Mouse (Mus musculus) thymus, adult 2 months (tissue): Measurements from ENCODE around the gene Pds5a. TPM values are rescaled to one million over a fixed set of nuclear protein-coding genes. Genes with fewer than 3 reads are reported as not detected.
"Not testable (repeated sequence)": the region's sequence is repeated elsewhere in the genome, so short reads cannot be mapped to it uniquely, and the experiment has no call there.

Experiments
- DNase-seq: peaks from one replicate; pipeline ENCODE4 v3.0.0; 2021
- H3K27ac ChIP-seq: fragments of 200-500 bp; 2 replicates; pipeline ENCODE4 v1.5.1; 2012; ENCODE audit warnings: low read length, control low read depth; ENCODE audit not compliant: control insufficient read depth, insufficient read depth
- H3K27me3 ChIP-seq: fragments of 200-500 bp; 2 replicates; pipeline ENCODE4 v1.6.1; 2012; ENCODE audit warnings: mild to moderate bottlenecking, low read length, moderate library complexity, mixed read lengths; ENCODE audit not compliant: control insufficient read depth, insufficient read depth
- H3K36me3 ChIP-seq: fragments of 200-500 bp; 2 replicates; pipeline ENCODE4 v1.6.1; 2012; ENCODE audit warnings: mild to moderate bottlenecking, low read length, moderate library complexity; ENCODE audit not compliant: control insufficient read depth, insufficient read depth
- H3K4me1 ChIP-seq: fragments of 200-500 bp; replicated peaks from 2 replicates; pipeline ENCODE4 v1.6.1; 2012; ENCODE audit warnings: low read length; ENCODE audit not compliant: control insufficient read depth, insufficient read depth
- H3K4me3 ChIP-seq: fragments of 200-500 bp; 2 replicates; pipeline ENCODE4 v1.5.1; 2012; ENCODE audit warnings: mild to moderate bottlenecking, low read length, control low read depth, moderate library complexity; ENCODE audit not compliant: control insufficient read depth, insufficient read depth
- CTCF ChIP-seq: fragments of 200-500 bp; IDR thresholded peaks from 2 replicates; pipeline ENCODE4 v1.5.1; 2012; ENCODE audit warnings: mild to moderate bottlenecking, control low read depth, low read length, moderate library complexity, borderline replicate concordance; ENCODE audit not compliant: control insufficient read depth, poor library complexity, insufficient read depth; ENCODE audit errors: extremely low read depth
- POLR2A ChIP-seq: fragments of 200-500 bp; IDR thresholded peaks from 2 replicates; pipeline ENCODE4 v1.6.1; 2012; ENCODE audit warnings: mild to moderate bottlenecking, low read length, control low read depth, moderate library complexity; ENCODE audit not compliant: control insufficient read depth, poor library complexity, insufficient read depth; ENCODE audit errors: extremely low read depth
- WGBS: fragments of 180-500 bp; shearing (Covaris S2); methylation state at CpG from one replicate; pipeline ENCODE4 v1.1.7; 2018; 5-methylcytosine and 5-hydroxymethylcytosine counted together
- polyA plus RNA-seq: library from polyadenylated mRNA; depleted of rRNA; stranded (reverse); fragments of >200 nt; gene quantifications from 2 replicates; pipeline ENCODE4 v1.2.3, GENCODE M21; 2012

The Pds5a gene
- polyA plus RNA-seq, 1 experiment = 52.2 TPM

- peak; percentile 73 for DNase-seq
- peak overlapping the region; percentile 33; the same call in 1 of the 2 replicates for H3K27ac ChIP-seq
- H3K4me3 ChIP-seq = peak overlapping the region; percentile 92
- no peak for TF ChIP-seq POLR2A
- peak; percentile 18; the same call in 1 of the 2 replicates for TF ChIP-seq CTCF
- WGBS = under 1% methylated on average over 58 of the region's 58 CpGs
- no peaks in the 10 kb centered on the region for H3K27me3 ChIP-seq
- H3K4me1 ChIP-seq = peaks cover 11% of the 10 kb centered on the region
- H3K36me3 ChIP-seq = no peaks in the 10 kb centered on the region
These were observed 1.1 kb downstream of the Pds5a start for GRCm38 (mm10) chr5:65696821-65697485.

GRCm38 (mm10) chr5:65694076-65694475, 4.0 kb downstream of the Pds5a start:
- not testable (repeated sequence) for H3K36me3 ChIP-seq, H3K4me3 ChIP-seq, H3K27me3 ChIP-seq, H3K27ac ChIP-seq, DNase-seq
- WGBS = 77% methylated on average over 3 of the region's 3 CpGs
- peaks cover 13% of the 10 kb centered on the region for H3K4me1 ChIP-seq

- H3K27ac ChIP-seq = no peak overlapping the region
- H3K4me1 ChIP-seq = peaks cover 13% of the 10 kb centered on the region
- no peaks in the 10 kb centered on the region for H3K36me3 ChIP-seq
- no peak overlapping the region for H3K4me3 ChIP-seq
- no peak for TF ChIP-seq CTCF
- TF ChIP-seq POLR2A = no peak
- DNase-seq = no peak
- no peaks in the 10 kb centered on the region for H3K27me3 ChIP-seq
These were observed 5.1 kb downstream of the Pds5a start for GRCm38 (mm10) chr5:65693018-65693417.

GRCm38 (mm10) chr5:65688806-65689205, 9.3 kb downstream of the Pds5a start:
- H3K27me3 ChIP-seq = no peaks in the 10 kb centered on the region
- no peak for DNase-seq
- 33% methylated on average over 3 of the region's 3 CpGs for WGBS
- H3K4me3 ChIP-seq = no peak overlapping the region
- peaks cover 8% of the 10 kb centered on the region for H3K36me3 ChIP-seq
- TF ChIP-seq CTCF = no peak
- TF ChIP-seq POLR2A = no peak
- peaks cover 5% of the 10 kb centered on the region for H3K4me1 ChIP-seq
- H3K27ac ChIP-seq = no peak overlapping the region

GRCm38 (mm10) chr5:65686806-65687205, 11.3 kb downstream of the Pds5a start:
- WGBS = 93% methylated on average over 3 of the region's 3 CpGs
- H3K36me3 ChIP-seq = peaks cover 8% of the 10 kb centered on the region
- H3K27ac ChIP-seq = no peak overlapping the region
- DNase-seq = no peak
- H3K4me3 ChIP-seq = no peak overlapping the region
- TF ChIP-seq CTCF (no peak), POLR2A (no peak)
- no peaks in the 10 kb centered on the region for H3K27me3 ChIP-seq
- H3K4me1 ChIP-seq = peaks cover 5% of the 10 kb centered on the region

GRCm38 (mm10) chr5:65678826-65679225, 19.2 kb downstream of the Pds5a start:
- no peaks in the 10 kb centered on the region for H3K27me3 ChIP-seq

GRCm38 (mm10) chr5:65672162-65672561, 25.9 kb downstream of the Pds5a start:
- Histone ChIP-seq H3K27ac (no peak overlapping the region), H3K27me3 (no peaks in the 10 kb centered on the region), H3K36me3 (peaks cover 6% of the 10 kb centered on the region; the same call in 1 of the 2 replicates), H3K4me1 (0 out of 2 replicates have a peak, but pooled peaks cover 2% of the 10 kb centered on the region), H3K4me3 (no peak overlapping the region)
- no peak for TF ChIP-seq POLR2A
- TF ChIP-seq CTCF = no peak
- DNase-seq = no peak

More at GRCm38 (mm10) chr5:65678826-65679225, 19.2 kb downstream of the Pds5a start:
- Histone ChIP-seq H3K36me3 (peaks cover 9% of the 10 kb centered on the region; the same call in 1 of the 2 replicates), H3K4me1 (no peaks in the 10 kb centered on the region), H3K27ac (no peak overlapping the region), H3K4me3 (no peak overlapping the region)
- 98% methylated on average over 5 of the region's 5 CpGs for WGBS
- TF ChIP-seq POLR2A (no peak), CTCF (no peak)
- DNase-seq = no peak
